Mouse (Mus musculus) bone marrow, adult 2 months (tissue): ENCODE results near the gene Adgrf1.

ENCODE experiments used
- CTCF ChIP-seq: fragments of 200-500 bp; IDR thresholded peaks from 2 replicates; pipeline ENCODE4 v1.5.1; 2011; ENCODE audit warnings: low read length, control low read depth; ENCODE audit not compliant: control insufficient read depth, insufficient read depth
- POLR2A ChIP-seq: fragments of 200-500 bp; IDR thresholded peaks from 2 replicates; pipeline ENCODE4 v1.6.1; 2011; ENCODE audit warnings: low read depth, mild to moderate bottlenecking, control low read depth, low read length, borderline replicate concordance; ENCODE audit not compliant: control insufficient read depth

DNA sequence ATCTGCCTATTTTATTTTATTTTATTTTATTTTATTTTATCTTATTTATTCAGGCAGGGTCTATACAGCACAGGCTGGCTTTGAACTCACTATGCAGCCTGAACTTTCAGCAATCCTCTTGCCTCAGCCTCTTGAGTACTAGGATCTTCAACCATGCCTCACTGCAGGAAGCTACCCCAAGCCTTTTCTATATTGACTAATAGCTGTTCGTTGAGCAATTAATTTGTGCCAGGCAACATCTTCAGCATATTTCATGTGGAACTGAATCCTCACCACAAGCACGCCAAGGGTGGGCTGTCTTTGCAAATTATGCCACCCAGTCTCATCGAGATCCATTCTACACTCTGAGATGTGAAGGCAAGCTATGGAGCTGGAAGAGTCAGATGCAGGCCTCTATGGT, 22.9 kb upstream of the Adgrf1 start:
- TF ChIP-seq CTCF = no peak
- no peak for TF ChIP-seq POLR2A
